Mouse (Mus musculus): ENCODE data around the gene Gpa33.

Gene Gpa33

DNA sequence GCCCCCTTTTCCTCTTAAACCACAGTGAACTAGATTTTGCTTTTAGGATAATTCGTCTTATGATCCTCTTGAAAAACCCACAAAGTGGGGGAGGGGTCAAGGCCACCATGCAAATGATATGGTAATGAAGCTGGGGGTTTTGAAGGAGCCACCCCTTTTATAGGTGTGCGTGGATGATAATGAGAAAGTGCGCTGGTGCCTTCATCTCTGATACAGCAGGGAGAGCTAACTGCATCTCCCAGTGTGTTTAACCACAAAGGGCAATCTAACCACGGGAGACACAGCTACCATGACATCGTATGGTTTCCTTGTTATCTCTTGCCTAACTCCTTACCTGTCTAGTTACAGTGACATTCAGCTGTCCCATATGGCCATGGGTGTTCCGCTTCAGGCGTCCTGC, 20.0 kb downstream of the Gpa33 start:
- TF ChIP-seq GATA4 (IDR thresholded peaks at IDR 0.05; ENCODE audit: insufficient replicate concordance, low read length): no peak

DNA sequence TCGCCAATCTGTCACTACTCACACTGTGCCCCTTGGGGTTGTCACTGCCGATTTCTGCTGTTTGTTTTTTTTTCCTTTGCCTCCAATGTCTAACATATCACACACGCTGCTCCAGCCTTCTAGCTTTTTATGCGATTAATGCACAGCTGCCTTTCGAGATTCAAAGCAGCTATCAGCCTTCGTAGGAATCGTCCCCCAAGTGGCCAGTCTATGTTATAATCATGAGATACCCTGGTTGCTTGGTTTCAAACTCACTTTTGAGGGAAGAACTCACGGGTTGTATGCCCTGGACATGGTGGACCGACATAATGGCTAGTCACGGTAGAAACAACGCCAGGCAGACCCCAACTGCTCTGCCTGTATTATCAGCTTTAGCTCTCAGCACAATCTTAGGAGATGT, 21.3 kb downstream of the Gpa33 start:
- TF ChIP-seq GATA4 (IDR thresholded peaks at IDR 0.05; ENCODE audit: insufficient replicate concordance, low read length): no peak

DNA sequence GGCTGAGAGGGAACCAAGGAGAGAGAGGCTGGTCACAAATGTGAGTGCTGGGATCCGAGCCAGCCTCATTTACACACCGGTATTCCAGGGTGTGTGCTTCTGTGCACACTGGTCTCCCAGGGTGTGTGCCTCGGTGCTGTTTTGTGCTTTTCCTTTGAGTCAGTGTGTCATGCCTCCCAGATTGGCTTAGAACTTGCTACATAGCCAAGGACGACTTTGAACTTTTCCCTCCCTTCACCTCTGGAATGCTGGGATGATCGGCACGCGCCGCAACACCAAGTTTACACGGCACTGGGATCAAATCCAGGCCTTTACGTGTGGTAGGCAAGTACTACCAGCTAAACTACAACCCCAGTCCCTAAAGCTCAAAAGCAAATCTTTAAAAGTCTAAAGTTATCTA, 22.0 kb downstream of the Gpa33 start:
- TF ChIP-seq GATA4 (IDR thresholded peaks at IDR 0.05; ENCODE audit: insufficient replicate concordance, low read length): no peak

DNA sequence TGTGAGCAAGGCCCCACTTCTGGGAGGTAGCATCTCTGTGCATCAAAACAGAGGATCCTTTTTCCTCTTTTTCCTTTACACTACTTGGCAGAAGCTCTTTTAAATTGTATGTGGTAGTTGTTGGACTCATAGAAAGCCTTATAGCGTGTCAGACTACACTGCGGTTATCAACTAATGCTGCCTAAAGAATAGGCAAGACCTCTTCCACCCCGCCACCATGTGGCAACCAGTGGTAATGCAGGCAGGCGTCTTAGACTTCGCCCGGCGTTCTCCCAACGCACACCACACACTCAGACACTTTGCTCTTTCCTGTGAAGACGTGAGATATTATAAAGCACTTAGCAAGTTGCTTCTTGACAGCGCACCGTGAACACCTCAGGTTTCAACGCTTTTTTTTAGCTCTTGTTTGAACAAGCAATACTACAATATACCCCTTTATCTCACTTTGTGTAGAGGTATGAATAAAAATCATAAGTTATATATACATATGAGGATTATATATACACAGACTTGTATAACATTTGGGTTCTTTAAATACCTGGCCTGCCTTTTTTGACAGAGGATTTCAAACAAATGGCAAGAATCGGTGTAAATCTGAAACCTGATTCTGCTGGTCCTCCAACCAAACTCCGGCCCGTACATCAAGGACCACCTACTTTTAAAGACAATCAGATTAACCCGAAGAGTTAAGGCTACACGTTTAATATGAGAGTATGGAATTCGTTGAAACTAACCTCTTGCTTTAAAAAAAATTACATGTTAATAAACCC, 23.5 kb downstream of the Gpa33 start:
- no peak for TF ChIP-seq GATA4 (IDR thresholded peaks at IDR 0.05; ENCODE audit: insufficient replicate concordance, low read length)

DNA sequence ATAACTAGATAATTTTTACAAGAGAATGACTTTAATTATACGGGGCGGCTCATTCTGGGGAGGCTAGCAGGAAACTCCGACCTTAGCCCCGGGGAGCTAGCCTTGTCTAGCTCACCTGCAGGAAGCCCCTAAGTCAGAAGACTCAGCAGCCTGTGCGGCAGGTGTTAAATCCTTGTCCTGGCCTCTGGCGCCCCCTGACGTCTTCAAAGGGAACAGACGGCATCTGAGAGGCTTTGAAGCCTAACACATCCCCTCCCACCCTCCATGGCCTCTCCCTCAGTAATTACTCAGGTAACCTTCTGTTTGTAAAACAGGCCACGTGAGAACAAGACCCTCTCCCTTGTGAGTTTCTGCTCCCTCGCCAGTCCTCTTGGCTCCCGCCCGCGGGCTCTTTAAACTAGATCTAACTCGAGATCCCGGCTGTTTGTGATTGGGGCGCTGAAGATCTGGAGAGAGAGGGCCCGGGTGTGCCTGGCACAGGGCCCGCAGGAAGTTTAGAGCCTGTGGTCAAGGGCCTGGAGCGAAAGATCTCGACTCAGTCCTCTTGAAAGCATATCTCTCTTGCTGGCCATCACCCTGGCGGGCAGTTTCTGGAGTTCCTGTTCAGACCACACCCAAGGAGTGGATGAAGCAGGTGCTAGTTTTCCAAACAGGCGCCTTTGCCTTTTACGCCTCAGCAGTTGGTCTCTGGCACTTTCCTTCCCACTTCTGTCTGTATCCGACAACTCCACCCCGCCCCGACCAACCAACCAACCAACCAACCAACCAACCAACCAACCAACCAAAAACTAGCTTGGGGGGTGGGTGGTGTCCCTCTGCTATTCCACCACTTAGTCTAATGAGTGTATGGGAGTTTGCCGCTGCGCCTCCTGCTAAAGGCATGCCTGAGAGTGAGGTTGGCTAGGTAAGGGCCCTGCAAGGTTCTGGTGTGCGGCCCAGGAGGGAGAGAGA, 24.4 kb downstream of the Gpa33 start:
- no peak for TF ChIP-seq GATA4 (IDR thresholded peaks at IDR 0.05; ENCODE audit: insufficient replicate concordance, low read length)

DNA sequence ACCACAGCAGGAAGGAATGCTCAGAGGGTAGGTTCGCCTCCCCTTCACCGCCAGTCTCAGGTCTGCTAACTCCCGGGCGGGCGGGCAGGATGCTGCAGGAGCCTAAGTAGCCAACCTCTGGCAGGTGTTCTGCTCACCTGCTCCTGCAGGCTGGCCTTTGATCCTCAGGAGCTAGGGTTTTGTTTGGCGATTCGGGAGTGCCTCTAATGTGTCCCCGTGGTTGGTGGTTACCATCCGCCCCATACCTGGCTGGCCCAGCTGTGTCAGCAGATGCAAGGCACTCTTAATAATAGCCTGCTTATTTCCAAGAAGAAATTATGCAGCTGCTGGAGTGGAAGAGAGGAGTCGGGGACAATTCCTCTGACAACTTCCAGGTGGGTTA, 25.1 kb downstream of the Gpa33 start:
- TF ChIP-seq GATA4 (IDR thresholded peaks at IDR 0.05; ENCODE audit: insufficient replicate concordance, low read length): no peak

DNA sequence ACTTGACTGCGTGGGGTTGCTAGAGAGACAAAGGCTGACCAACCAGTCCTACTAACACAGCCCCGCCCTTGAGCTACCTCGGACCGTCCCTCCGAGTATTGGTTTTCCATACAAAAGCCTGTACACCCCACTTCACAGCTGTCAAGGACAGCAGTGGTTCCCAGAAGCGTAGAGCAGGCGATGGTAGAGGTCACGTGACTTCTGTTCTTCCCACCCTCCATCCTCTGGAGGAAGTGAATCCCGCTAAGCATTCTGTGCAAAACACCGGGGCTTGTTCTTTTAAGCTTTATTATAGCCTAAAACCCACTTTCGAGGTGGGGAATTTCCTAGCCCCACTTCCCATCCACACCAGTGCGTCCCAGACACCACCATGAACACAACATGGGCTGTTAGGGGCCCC, 27.7 kb downstream of the Gpa33 start:
- TF ChIP-seq GATA4 (IDR thresholded peaks at IDR 0.05; ENCODE audit: insufficient replicate concordance, low read length): no peak

DNA sequence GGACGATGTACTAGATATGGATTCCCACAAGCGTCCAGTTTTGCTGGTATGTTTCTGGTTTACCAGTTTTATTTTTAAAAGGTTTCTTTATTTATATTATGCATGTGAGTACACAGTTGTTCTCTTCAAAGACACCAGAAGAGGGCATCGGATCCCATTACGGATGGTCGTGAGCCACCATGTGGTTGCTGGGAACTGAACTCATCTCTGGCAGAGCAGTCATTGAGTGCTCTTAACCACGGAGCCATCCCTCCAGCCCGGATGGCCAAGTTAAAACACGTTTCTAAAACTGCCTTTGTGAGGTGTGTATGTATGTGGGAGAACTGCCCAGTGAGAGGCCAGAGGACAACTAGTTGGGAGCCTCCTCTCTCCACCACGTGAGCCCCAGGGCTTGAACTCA, 28.6 kb downstream of the Gpa33 start:
- TF ChIP-seq GATA4 (IDR thresholded peaks at IDR 0.05; ENCODE audit: insufficient replicate concordance, low read length): no peak

DNA sequence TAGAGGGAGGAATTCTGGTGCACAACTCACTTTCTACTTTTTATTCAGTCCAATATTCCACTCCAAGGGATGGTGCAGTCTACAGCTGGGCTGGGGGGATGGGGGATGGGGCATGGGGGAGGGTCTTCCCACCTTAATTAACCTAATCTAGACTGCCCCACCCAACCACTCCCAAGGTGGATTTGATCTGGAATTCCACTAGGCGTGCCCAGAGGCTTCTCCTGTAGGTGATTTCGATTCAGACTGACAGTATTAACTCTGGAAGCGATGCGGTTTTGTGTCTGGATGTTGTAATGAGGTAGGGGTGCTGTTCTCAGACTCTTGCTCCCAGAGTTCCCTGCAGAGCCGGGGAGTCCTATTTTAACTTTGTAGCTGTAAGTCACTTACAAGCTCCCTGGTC, 30.1 kb downstream of the Gpa33 start:
- TF ChIP-seq GATA4 (IDR thresholded peaks at IDR 0.05; ENCODE audit: insufficient replicate concordance, low read length): no peak

DNA sequence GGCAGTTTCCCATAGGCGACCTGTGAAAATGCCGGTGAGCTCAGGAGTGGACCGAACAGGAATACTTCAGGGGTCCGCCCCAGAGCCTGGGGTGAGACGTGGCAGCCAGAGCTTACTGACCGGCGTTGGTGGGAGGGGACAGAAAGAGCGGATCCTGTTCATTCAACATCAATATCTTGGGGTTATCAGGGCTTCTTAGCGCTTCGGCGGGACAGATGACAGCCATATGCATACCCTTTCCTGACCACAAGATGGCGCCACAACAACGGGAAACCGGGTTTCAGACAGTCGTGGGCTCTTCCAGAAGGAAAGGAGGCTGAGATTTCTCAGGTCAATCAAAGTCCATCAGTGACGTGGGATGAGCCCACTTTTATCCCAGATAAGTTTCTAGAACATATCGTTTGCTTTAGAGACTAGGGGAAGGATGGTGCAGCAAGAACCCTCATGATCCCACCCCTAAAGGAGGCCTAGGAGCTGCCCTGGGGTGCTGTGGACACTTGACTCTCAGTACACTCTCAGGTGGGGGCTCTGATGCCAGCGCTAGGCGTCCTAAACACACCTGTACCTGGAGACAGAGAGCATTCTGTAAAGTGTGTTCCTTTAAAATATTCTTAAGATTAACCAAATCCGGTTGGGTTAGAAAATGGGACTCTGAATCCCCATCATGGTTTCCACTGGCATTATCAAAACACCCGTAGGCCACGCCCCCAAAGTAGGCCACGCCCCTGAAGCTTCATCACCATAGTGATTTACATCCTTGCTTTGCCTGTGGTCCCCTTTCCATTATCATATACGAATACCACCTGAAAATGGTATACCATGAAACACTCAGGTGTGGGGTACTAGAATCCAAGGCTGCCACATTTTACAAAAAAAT, 30.8 kb downstream of the Gpa33 start:
- TF ChIP-seq GATA4 (IDR thresholded peaks at IDR 0.05; ENCODE audit: insufficient replicate concordance, low read length): no peak

DNA sequence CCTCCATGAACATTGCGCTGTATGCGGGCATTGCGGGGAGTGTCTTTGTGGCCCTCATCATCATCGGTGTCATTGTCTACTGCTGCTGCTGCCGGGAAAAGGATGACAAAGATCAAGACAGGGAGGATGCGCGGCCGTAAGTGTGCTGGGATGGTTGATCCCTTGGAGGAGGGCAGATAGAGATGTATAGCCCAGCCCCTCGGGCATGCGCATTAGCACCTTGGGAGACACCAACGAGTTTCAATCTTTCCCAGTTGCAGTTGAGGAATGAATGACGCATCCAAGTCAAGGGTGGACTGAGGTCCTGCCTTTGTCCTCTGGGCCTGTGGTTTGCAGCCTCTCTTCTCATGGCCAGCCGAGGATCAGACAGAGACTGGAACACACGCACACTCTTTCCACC, 34.5 kb downstream of the Gpa33 start:
- no peak for TF ChIP-seq GATA4 (IDR thresholded peaks at IDR 0.05; ENCODE audit: insufficient replicate concordance, low read length)

DNA sequence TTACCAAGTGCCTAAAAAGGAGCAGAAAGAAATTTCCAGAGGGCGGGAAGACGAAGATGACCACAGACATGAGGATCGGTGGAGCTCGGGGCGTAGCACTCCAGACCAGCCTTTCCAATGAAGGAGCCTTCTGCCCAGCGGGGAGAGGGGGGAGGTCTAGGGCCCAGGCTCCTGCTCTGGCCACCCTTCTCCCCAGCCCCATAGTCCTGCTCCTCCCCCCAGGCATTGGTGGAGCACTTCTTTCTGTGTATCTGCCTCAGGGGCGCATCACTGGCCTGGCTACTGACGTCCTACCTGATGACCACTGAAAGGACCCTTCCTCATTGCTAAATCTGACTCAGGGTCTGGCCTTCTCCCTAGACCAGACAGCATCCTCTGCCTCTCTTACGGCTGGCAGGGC, 35.1 kb downstream of the Gpa33 start:
- TF ChIP-seq GATA4 (IDR thresholded peaks at IDR 0.05; ENCODE audit: insufficient replicate concordance, low read length): no peak

DNA sequence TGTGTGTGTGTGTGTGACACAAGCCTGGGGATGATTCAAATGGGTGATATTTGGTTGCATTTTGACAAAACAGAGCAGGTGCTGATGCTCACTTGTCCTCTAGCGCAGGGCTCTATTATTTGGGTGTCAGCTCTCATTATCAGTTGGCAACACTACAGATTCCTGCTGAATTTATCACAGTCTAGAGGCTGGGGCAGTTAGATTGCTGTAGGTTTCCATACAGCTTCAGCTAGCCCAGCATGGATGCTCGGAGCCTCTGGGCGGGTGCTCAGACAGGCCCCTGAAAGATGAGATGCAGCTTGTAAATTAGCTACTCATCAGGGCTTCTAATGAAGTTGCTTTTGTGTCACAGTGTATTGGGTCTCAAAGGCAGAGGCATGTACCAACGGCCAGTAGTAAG, 37.4 kb downstream of the Gpa33 start:
- no peak for TF ChIP-seq GATA4 (IDR thresholded peaks at IDR 0.05; ENCODE audit: insufficient replicate concordance, low read length)

DNA sequence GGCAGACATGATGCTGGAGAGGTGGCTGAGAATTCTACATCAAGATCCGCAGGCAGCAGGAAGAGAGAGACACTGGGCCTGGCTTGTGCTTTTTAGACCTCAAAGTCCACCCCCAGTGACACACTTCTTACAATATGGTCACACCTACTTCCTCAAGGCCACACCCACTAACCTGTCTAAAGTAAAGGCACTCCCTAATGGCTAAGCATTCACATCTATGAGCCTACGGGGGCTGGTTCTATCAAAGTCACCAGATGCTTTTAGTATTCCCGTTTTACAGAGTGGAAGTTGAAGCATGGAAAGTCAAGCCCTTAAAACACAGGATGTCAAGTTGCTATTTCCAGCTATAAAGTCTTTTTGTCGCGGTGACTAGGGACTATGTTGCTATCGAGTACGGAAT, 38.0 kb downstream of the Gpa33 start:
- TF ChIP-seq GATA4 (IDR thresholded peaks at IDR 0.05; ENCODE audit: insufficient replicate concordance, low read length): no peak

DNA sequence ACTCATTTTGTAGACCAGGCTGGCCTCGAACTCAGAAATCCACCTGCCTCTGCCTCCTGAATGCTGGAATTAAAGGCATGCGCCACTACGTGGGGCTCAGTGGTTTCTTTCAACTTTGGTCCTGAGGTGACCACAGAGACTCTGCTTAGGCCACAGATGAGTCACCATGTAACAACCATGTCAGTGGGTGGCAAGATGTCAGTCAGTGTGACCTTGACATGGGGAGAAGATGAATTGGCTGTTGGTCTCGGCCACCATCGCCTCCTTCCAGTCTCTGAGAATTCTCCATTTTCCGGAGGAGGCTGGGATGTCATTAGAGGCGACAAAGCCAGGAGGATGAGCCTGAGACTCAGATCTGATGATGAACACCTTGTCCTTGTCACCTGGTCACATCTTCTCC, 39.7 kb downstream of the Gpa33 start:
- no peak for TF ChIP-seq GATA4 (IDR thresholded peaks at IDR 0.05; ENCODE audit: insufficient replicate concordance, low read length)

All from liver, adult (tissue).